Mouse (Mus musculus) urinary bladder, postnatal 4 days (tissue): Measurements from ENCODE around the gene Unc119b.
"Not testable (repeated sequence)": the region's sequence is repeated elsewhere in the genome, so short reads cannot be mapped to it uniquely, and the experiment has no call there.

ENCODE experiments used
- DNase-seq, 2 experiments: peaks; one replicate each; pipeline ENCODE4 v3.0.0; 2021 to 2022; ENCODE audit warnings: low spot score in 2 of 2

Unc119b gene

GRCm38 (mm10) chr5:115158040-115158983 is 23.5 kb upstream of the Unc119b start, which contains the start of gene Mlec:
Gene Mlec, minus strand, starts transcription at chr5:115158179.
- DNase-seq = peak; percentile 99

GRCm38 (mm10) chr5:115156933-115157589 is 22.3 kb upstream of the Unc119b start:
- no peak for DNase-seq

DNA sequence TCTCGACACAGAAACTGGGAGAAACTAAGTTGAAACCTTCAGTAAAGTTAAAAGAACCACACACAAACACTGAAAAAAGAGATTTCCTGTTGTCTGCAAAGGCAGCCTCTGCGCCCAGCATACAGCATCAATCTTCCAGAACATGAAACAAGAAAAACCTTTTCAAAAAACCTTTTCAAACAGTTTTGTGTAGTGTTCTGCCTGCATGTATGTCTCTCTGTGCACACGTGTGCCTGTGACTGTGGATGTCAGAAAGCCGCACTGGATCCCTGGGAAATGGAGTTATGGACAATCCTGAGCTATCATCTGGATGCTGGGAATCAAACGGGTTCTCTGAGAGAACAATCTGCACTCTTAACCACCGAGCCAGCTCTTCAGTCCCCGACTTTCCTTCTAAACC is 21.6 kb upstream of the Unc119b start:
- no peak for DNase-seq

GRCm38 (mm10) chr5:115155831-115156230 is 21.1 kb upstream of the Unc119b start:
- DNase-seq = no peak

DNA sequence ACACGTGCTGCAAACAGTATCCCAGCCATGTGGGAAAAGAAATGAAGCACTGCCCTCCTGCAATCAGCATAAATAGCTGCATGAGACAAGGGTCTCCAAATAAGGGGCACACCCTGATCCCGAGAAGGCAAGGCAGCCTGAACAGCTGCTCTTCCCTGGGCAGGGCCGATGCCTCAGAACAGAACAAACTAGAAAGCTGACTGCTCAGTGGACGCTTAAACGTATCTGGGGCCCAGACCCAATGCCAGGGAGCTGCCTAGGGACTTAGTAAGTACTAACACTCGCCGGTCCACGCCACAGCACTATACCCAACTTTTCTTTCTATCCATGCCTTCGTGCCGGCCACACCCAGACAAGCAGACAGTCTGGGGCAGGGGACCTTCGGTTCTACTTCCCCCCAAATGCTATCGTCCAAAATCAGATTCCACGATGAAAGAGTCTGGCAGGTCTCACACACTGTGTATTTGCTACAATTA is 20.4 kb upstream of the Unc119b start:
- DNase-seq = no peak

DNA sequence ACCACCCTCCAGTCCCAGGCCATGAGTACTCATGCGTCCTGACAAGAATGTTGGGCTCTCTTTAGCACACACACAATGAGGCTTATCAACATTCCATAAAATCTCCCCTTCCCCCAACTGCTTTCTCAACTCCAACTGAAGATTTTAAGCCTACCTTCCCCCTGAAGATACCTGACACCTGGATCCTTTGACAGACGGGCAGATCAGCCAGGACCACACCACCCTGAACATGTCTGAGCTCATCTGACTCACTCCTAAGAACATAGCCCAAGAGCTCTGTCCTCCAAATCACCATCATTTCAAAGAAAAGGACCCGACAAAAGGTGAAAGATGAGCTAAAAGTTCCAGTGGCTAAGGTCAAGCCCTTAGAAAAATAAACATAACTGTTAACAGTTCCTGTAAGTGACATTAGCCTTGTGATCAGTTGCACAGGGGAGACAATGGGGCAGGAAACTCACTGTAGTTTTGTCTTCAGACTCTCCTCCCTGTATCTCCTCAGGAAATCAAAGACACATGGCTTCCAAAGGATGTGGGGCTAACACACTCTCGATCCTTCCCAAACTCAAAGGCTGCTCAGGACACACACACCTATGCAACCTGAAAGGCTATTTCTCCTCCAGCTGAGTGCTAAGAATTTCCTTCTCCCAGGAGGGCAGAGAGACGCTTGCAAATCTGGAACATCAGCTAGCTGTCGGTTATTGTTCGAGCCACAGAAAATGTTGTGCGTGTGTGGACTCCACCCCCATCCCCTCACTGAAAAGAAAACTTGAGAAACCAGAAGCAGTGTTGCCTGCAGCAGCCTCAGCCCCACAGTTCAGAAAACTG is 17.6 kb upstream of the Unc119b start:
- DNase-seq = no peak

DNA sequence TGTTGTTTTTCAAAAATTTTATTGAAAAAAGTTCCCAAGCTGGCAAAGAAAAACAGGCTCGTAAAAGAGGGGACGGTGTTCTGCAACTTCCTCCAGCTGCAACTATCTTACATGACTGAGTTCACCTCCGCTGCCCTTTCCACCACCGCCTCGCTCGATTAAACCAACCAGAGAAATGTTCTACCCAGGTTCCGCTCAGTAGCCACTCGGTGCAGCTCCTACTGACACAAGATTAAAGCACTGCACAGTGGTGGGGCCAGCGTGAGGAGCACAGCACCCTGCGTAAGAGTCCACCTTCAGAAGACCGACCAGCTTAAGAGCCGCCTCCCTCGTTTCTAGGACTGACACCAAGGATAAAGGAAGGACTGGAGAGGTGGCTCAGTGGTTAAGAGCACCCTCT is 16.7 kb upstream of the Unc119b start:
- DNase-seq = no peak

DNA sequence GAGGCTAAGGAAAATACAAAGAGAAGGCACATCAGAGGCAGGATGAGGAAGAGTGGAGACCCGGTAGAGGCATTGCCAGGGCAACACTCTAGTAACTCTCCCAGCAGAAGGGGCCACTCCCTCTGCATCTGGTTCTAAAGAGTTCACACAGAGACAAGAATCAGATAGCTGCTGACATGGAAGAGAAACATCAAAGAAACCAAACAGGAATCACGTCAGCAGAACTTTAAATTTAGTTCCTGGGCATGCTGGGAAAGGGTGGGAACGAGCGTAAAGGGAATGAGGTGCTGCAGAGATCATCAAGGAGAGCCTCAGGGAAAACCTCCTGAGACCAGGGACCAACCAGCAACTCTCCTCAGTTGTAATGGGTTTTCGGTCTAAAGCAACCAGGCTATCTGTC is 16.2 kb upstream of the Unc119b start:
- DNase-seq = no peak

GRCm38 (mm10) chr5:115149675-115150459 is 15.1 kb upstream of the Unc119b start:
- no peak for DNase-seq

DNA sequence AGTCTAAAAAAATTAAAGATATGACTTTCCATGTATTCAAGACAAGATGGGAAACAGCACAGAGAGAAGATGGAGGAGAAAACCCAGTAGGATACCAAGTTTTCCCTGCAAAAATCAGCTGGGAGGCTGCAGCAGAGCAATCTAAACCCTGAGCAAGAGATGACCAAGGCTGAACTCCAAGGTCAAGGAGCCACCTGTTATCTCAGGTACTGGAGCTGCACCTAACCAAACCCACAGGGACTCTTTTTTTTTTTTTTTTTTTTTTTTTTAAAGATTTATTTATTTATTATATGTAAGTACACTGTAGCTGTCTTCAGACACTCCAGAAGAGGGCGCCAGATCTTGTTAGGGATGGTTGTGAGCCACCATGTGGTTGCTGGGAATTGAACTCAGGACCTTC is 14.1 kb upstream of the Unc119b start:
- DNase-seq = not testable (repeated sequence)

DNA sequence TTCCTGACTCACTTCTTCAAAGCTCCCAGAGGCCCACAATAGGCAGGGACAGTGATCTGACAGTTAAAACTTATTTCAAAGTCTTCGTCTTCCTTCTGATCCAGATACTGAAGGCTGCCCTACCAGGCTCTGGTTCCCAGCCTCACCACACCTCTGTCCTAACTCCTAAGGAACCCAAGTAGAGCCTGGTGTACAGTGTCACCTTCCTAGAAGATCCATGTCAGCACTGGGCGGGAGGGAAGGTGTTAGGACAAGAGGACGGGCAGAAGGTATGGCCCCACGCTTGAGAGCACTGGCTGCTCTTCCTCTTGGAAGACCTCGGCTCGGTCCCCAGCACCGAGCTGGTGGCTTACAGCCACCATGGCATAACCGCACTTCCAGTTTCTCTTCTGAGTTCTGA is 13.6 kb upstream of the Unc119b start:
- DNase-seq = no peak

- no peak for DNase-seq
Observed at GRCm38 (mm10) chr5:115147388-115147787, 12.6 kb upstream of the Unc119b start.

DNA sequence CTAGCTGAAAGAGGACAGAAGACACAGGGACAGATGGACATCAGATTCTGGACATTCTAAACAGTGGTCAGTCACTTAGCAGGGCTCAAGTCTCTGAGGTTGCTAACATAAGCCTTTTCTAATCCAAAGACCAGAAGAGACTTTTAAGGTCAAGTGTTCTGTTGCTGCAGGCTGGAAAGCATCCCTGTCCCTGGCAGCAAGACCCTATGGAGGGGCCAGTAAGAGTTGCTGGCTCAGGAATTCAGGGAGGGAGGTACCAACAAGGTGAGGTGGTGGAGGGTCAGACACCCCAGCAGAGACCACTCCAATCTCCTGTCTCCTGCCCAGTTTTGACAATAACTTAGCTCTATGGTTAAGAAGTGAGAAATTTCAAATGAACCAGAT is 12.0 kb upstream of the Unc119b start:
- no peak for DNase-seq

DNA sequence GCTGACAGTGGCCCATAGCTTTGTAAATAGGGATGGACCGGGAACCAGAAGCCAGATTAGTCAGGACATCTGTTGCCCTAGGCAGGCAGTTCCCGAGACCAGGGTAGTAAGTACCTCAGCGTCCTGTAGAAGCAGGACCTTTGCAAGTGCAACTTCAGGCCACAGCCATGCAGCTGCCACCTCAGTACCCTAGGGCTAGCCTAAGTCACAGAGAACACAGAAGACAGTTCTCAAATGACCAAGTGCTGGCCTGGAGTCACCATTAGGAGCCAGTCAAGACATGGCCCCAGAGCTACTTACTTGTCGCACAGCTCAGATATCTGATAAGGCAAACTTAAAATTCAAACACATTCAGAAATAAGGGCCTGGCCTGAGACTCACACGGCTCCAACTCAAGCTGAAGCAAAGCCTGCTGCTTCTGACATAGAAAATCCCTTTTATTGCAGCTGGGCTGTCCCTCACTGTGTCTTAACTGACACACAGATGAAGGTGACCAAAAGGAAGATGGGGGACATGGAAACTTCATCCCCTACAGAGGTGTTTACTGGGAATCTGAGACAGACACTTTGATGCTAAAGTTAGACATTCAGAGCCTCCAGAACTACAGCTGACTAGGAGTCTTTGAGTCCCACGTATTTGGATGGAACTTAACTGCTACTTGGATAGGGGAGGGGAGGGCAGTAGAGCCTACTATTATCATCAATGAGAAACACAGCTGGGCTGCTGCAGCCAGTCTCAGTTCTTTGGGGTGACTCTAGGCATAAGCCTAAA is 11.4 kb upstream of the Unc119b start:
- no peak for DNase-seq

- DNase-seq = no peak
Observed at GRCm38 (mm10) chr5:115145253-115145968, 10.6 kb upstream of the Unc119b start.

GRCm38 (mm10) chr5:115144471-115144870 is 9.7 kb upstream of the Unc119b start:
- DNase-seq = no peak

- no peak for DNase-seq
Observed at GRCm38 (mm10) chr5:115143552-115143951, 8.8 kb upstream of the Unc119b start.

GRCm38 (mm10) chr5:115142166-115142697 is 7.5 kb upstream of the Unc119b start:
- no peak for DNase-seq

- no peak for DNase-seq
Observed at GRCm38 (mm10) chr5:115140726-115141125, 6.0 kb upstream of the Unc119b start.
